Mouse (Mus musculus): ENCODE results near the gene Rabggtb. TPM values are rescaled to one million over a fixed set of nuclear protein-coding genes. Genes with fewer than 3 reads are reported as not detected.
A peak's percentile ranks its signal among the peaks of the same experiment; 100 is the strongest.

Gene Rabggtb
- 10 to 100 TPM; 69.3 to 71.3 TPM for total RNA-seq (2021)
- long read RNA-seq, experiment 1, transcript Rabggtb-202 (8 exons, 1,418 nt), result minor isoform, 9 of 80 reads
- long read RNA-seq, experiment 1, transcript Rabggtb-201 (9 exons, 1,381 nt), result major isoform, 44 of 80 reads
- long read RNA-seq, experiment 1, partial matches to known transcripts, result 3 of 80 reads
- long read RNA-seq, experiment 1, other reads (novel, unspliced or antisense), result 23 of 80 reads
- long read RNA-seq, experiment 2, transcript Rabggtb-201 (9 exons, 1,381 nt), result major isoform, 39 of 57 reads
- long read RNA-seq, experiment 2, transcript Rabggtb-202 (8 exons, 1,418 nt), result minor isoform, 5 of 57 reads
- long read RNA-seq, experiment 2, partial matches to known transcripts, result 3 of 57 reads
- long read RNA-seq, experiment 2, other reads (novel, unspliced or antisense), result 9 of 57 reads

GRCm38 (mm10) chr3:153912546-153913509 is at the start of gene Rabggtb:
Rabggtb (minus strand) TSS chr3:153913009.
- peak; percentile 93 to 95 for DNase-seq (ENCODE audit: low spot score in 2 of 2)

DNA sequence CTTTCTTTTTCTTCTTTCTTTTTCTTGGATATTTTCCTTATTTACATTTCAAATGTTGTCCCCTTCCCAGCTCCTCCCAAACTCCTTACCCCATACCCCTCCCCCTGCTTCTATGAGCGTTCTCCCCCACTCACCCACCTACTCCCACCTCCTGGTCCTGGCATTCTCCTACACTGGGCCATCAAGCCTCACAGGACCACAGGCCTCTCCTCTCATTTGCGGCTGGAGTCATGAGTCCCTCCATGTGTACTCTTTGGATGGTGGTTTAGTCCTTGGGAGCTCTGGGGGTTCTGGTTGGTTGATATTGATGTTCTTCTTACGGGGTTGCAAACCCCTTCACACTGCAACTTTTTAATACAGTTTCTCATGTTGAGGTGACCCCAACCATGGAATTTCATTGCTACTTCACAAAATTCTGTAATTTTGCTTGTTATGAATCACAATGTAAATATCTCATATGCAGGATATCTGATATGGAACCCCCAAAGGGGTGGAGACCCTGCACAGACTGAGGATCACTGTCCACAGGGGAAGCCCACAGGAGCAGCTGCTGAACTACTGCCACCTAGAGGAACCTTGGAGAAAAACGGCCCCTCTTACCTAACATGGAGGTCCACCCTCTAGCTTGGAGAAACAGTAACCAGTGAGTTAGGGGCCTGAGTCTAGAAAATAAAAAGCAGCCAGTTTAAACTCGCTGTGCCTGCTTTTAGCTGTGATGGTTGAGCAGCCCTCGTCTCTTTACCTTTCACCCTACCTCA is 49.0 kb upstream of the Rabggtb start:
- DNase-seq (ENCODE audit: low spot score in 2 of 2), result no peak

GRCm38 (mm10) chr3:153960884-153961283 is 48.1 kb upstream of the Rabggtb start:
- no peak for DNase-seq (ENCODE audit: low spot score in 2 of 2)

DNA sequence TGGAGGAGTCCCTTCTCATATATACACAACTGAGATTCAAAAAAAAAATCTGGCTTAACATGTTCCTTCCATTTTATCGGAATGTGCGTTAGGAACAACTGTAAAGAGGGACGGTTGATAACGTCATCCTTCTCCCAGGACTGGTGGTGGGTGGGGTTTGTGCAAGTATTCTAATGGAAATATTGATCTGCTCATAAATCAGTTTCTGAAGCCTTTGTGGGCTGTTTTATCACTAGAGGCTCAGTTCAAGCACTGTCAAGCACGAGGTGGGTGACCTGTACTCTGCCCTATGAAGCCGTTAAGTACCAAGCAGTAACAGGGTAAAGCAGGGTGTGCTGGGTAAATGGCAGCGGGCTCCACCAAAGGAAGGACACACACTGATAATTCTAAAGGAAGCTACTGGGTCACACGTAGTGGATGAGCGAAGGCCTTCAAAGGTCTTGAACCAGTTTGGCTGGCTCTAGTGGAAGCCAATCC is 47.0 kb upstream of the Rabggtb start:
- DNase-seq (ENCODE audit: low spot score in 2 of 2), result no peak

- DNase-seq (ENCODE audit: low spot score in 2 of 2), result peak in 1 of 2 experiments; percentile 30
Observed at GRCm38 (mm10) chr3:153959035-153959730, 46.4 kb upstream of the Rabggtb start.

DNA sequence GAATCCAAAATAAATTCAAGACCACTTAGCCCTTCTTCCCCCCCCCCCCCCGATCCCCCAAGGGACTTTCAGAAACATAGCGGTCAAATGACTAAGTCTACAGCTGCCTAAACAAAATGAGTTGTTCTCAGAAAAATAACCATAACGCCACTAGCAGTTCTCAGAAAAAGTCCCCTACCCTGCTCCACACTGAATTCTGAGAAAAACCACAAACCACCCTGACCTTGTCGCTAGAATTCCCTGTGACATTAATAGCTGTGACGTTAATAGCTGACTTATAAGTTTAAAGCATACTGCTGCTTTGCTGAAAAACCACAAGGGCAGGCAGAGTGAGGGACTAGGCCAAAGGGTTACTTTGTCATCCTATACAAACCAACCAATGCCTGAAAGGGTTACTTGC is 45.1 kb upstream of the Rabggtb start:
- DNase-seq (ENCODE audit: low spot score in 2 of 2), result no peak

DNA sequence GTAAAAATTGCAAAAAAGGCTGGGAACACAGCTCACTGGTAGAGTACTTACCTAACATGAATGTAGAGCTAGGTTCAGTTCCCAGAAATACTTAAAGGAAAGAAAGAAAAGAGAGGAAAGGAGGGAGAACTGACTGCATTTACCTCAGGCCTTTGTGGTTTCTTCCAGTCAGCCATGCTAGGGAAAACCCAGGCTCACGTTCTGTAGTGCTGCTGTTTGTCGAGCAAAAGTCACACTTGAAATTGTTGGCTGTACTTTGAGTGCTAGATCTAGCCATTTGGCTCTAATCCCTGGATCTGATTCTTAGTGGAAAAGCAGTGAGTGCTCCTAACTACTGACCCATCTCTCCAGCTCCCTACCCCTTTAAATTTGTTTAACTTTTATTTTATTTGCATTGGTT is 35.4 kb upstream of the Rabggtb start:
- DNase-seq (ENCODE audit: low spot score in 2 of 2), result no peak

- DNase-seq (ENCODE audit: low spot score in 2 of 2), result no peak
Observed at GRCm38 (mm10) chr3:153947271-153947670, 34.5 kb upstream of the Rabggtb start.

DNA sequence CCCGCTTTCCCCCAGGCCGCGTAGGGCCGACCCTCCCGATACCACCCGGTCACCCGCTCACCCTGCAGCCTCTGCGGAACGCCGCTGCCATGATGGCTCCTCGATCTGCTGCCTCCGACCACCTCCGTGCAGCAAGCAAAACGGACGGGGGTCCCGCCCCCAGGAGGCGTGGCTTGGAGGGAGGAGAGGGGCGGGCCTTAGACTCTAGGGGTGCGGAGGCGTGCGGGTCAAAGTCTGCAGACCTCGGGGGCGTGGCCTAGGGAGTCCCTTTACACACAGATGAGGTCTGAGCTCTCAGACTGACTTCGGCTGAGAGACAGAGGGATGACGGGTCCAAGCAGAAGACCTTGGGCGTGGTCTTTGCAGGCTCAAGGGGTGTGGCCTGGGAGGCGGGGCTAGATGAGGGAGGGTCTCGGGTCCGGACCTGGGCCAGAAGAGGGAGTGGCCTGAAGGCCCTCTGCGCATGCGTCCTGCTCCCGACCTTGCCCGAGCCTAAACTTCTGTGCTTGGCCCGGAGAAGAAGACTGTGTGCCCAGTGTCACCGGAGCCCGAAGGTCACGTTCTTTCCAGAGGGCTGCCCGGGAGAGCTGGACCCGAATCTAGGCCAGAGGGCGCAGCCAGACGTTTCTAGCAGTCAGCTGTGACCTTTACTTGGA is 31.7 kb upstream of the Rabggtb start, which contains the start of gene Acadm:
Gene Acadm (minus strand): TSS at position 298 of the 656 bp plus-strand sequence.
- peak; percentile 90 to 92 for DNase-seq (ENCODE audit: low spot score in 2 of 2)

DNA sequence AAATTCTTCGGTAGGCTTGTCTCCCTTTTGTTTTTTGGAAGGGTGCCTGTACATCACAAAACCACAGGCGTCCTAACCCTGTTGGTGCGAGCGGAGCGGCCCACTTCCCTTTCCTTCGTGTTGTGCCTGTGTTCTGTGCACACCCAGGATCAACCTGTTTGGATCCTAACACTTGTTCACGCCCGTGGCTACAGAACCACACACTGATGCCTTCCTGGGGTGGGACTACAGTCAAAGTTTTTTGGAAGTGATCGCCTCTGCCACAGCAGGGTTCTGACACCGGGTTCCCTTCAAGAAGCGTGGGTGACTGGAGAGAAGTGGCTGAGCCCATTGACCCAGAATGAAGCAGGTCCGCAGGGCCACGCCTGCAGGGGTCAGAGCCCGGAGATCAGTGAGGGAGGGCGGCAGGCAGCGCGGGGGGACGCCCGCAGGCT is 31.1 kb upstream of the Rabggtb start:
- peak in 1 of 2 experiments; percentile 7 for DNase-seq (ENCODE audit: low spot score in 2 of 2)

DNA sequence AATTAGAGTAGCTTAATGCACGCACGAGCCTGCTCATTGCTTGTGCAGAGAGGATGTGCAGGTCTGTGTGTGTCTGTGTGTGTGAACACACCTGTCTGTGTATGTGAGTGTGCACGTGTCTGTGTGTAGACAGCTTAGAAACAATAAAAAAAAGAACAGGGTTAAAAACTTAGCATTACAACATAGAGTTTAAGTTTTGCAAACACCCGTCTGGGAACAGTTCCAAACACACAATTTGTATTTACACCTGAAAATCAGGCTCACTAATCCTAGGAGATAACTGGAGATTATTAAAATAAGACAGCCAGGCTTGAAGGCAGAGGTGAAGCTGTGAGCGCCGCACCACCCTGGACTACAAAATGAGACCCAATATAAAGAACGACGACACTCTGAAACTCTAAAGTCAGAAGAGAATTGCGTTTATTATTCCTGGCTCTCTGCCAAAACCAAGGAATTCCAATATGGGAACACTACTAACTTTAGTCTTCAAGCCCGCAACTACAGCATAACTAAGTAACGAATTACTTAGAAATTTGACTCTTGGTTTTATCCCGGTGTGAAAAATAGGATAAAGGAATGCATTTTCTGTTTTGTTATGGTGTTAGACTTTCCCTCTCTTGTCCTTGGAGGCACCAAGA is 30.3 kb upstream of the Rabggtb start:
- no peak for DNase-seq (ENCODE audit: low spot score in 2 of 2)

- DNase-seq (ENCODE audit: low spot score in 2 of 2), result no peak
Observed at GRCm38 (mm10) chr3:153941613-153942012, 28.8 kb upstream of the Rabggtb start.

DNA sequence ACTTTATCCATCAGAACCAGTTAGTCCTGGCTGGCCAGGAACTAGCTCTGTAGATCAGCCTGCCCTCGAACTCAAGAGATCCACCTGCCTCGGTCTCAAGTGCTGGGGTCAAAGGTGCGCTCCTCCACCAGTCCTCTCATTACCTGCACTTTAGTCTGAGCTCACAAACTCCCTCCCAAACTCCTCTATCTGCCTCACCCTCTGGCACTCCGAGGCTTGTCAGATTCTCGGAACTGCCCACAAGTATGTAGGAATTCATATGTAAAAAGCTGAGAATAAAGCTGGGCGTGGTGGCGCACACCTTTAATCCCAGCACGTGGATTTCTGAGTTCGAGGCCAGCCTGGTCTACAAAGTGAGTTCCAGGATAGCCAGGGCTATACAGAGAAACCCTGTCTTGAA is 27.7 kb upstream of the Rabggtb start:
- no peak for DNase-seq (ENCODE audit: low spot score in 2 of 2)

- no peak for DNase-seq (ENCODE audit: low spot score in 2 of 2)
Observed at GRCm38 (mm10) chr3:153940021-153940420, 27.2 kb upstream of the Rabggtb start.

DNA sequence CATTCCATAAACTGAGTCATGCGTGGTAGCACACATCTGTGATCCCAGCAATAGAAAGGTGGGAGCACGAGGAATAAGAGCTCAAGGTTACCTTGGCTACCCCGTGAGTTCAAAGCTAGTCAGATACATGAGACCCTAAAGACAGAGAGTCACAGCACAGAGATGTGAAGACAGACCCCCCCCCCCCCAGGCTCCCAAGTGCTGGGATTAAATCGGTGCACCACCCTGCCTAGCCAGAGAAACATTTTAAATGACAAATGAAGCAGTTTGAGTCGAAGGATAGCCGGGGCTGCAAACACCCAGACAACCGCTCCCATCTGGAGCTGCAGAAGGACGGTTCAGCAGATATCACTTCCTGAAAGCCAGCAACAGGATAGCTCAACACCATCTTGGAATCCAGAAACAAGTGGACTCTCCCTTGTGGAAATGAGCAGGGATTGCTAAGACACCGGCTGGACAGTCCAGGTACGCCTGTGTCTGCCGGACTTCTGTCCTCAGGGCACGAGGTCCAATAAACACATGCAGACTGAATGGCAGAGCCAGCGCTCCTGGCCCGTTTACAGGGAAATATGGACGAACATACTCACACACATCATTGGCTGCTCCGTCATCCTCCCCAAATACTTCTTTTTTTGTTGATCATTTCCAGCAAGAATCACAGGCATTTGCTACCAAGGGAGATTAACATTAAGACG is 24.5 kb upstream of the Rabggtb start:
- DNase-seq (ENCODE audit: low spot score in 2 of 2), result no peak

DNA sequence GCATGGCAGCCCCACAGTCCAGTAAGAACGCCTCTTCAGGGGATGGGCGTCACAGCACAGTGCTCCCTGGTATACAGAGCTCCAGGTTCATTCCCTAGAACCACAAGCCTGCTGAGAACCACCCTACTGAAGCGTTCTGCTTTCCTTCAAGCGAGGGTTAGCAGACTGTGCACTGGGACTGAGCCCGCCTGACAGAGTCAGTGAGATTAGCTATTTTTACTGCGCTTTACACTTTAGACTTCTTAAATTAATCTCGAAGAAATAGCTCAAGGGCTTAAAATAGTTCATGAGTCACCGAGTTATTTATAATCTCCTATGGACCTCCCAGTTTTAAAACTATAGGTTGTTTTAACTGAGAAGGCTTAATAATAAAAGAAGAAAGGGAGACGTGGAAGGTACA is 23.1 kb upstream of the Rabggtb start:
- DNase-seq (ENCODE audit: low spot score in 2 of 2), result no peak

DNA sequence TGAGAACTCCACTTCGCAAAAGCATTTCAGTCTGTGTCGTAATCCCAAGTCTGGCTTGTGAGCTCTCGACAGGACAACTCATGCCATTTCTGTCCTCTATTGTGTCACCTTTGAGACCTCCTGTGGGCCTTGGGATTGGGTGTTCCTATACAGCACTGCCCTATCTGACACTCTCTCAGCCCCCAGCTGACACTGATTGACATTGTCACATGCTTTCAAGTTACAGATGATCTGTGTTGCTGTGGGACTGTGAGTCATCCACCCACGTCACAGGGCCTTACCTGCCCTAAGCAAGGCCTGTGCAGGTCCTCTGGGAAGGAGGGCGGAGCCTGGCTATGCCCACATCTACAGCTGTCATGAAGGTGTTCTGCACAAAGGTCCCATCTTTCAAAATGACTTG is 19.7 kb upstream of the Rabggtb start:
- DNase-seq (ENCODE audit: low spot score in 2 of 2), result no peak

DNA sequence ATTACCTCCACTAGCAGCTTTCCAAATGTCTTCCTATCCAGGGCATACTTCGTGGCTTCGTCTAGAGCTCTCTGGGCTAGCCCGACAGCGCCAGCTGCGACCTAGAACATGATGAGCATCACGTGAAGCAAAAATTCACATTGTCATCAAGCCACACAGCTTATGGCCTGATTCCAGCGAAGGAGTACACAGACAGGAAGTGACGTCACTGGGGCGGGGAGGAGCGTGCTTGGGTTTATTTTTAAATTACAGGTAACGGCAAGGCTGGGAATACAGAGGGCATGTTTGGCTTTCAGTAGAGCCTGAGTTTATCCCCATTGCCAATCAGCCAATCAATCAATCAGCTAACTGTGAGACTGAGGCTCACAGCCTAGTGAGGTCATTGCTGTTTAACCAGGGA is 16.7 kb upstream of the Rabggtb start:
- DNase-seq (ENCODE audit: low spot score in 2 of 2), result no peak

GRCm38 (mm10) chr3:153926333-153926732 is 13.5 kb upstream of the Rabggtb start:
- DNase-seq (ENCODE audit: low spot score in 2 of 2), result no peak
